Mouse (Mus musculus) lung, postnatal 36 days (tissue): ENCODE measurements at regions not wholly inside any gene's neighbourhood (a gene's known extent, or its start where the extent isn't known, plus 50 kb on each side); places are given as distances from the start of the nearest gene placed in this dataset.
"Not testable (repeated sequence)": the region's sequence is repeated elsewhere in the genome, so short reads cannot be mapped to it uniquely, and the experiment has no call there.

Experiments used
- DNase-seq: peaks from one replicate; pipeline ENCODE4 v3.0.0; 2022; ENCODE audit warnings: mixed read lengths

- DNase-seq = no peak
Measured at GRCm38 (mm10) chr11:13170449-13170848, 705.7 kb upstream of the Cobl start.

DNA sequence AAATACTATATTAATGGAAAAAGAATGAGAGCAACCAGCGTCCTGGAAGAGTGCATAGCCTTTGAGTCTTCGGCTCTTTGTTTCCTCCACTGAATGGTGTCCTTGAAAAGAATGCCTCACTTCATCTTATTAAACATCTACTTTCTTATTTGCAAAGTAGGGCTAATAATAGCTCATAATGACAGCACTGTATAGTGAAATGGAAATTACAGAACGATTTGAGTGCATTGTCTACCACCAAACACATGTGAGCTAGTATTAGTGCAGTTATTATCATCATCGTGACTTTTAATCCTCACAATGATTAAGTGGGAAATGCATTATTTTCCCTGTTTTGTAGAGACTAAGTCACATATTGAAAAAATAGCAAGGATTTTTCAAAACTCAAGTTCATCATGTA lies 687.1 kb upstream of the Cobl start:
- DNase-seq = no peak

GRCm38 (mm10) chr11:13142721-13143120 lies 678.0 kb upstream of the Cobl start:
- DNase-seq = not testable (repeated sequence)

- no peak for DNase-seq
Measured at GRCm38 (mm10) chr11:13126808-13127207, 662.0 kb upstream of the Cobl start.

DNA sequence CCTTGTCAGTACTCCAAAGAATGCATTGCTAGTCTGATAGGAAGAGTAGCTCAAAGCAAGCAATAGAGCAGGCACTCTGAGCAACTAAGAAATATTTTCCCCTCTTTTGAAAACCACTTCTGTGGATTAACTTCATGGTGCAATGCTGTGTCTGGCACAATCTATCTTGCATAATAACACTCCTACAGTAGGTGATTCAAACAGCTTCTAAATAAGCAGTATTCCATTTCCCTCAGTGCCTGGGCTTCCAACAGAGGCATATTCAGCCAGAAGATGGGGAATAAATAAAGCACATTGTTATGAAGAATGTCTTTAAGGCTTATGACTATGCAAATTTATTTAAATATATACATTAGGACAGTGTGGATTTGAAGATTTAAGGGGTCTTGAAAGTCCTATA lies 647.7 kb upstream of the Cobl start:
- DNase-seq = peak; percentile 7
